Mouse (Mus musculus) embryonic facial prominence, embryonic 13.5 days (tissue): ENCODE data around the gene Ehhadh. TPM values are rescaled to one million over a fixed set of nuclear protein-coding genes. Genes with fewer than 3 reads are reported as not detected.
A peak's percentile ranks its signal among the peaks of the same experiment; 100 is the strongest.

Source experiments
- ATAC-seq: fragments of 200-750 bp; cut with Nextera tagmentation; 2 replicates; pipeline ENCODE4 v1.8.0; 2017; ENCODE audit warnings: low read depth; ENCODE audit not compliant: insufficient number of reproducible peaks, insufficient read depth, low FRiP score, low TSS enrichment
- H3K27ac ChIP-seq: fragments of 300-500 bp; sonication (generic); 2 replicates; pipeline ENCODE4 v1.5.1; 2015; ENCODE audit warnings: moderate library complexity, mild to moderate bottlenecking, inconsistent platforms
- H3K27me3 ChIP-seq: fragments of 300-500 bp; sonication (generic); 2 replicates; pipeline ENCODE4 v1.6.1; 2015; ENCODE audit warnings: mild to moderate bottlenecking, inconsistent platforms
- H3K36me3 ChIP-seq: fragments of 300-500 bp; sonication (generic); 2 replicates; pipeline ENCODE4 v1.6.1; 2015; ENCODE audit warnings: mild to moderate bottlenecking, inconsistent platforms
- H3K4me1 ChIP-seq: fragments of 300-500 bp; sonication (generic); 2 replicates; pipeline ENCODE4 v1.6.1; 2015; ENCODE audit warnings: inconsistent platforms
- H3K4me2 ChIP-seq: fragments of 300-500 bp; sonication (generic); 2 replicates; pipeline ENCODE4 v1.6.1; 2015; ENCODE audit warnings: moderate library complexity, mild to moderate bottlenecking, inconsistent platforms
- H3K4me3 ChIP-seq: fragments of 300-500 bp; sonication (generic); 2 replicates; pipeline ENCODE4 v1.5.1; 2015; ENCODE audit warnings: mild to moderate bottlenecking, inconsistent platforms
- H3K9ac ChIP-seq: fragments of 300-500 bp; sonication (generic); 2 replicates; pipeline ENCODE4 v1.6.1; 2015; ENCODE audit warnings: mild to moderate bottlenecking, inconsistent platforms
- H3K9me3 ChIP-seq: fragments of 300-500 bp; sonication (generic); 2 replicates; pipeline ENCODE4 v1.6.1; 2016; ENCODE audit warnings: inconsistent platforms
- WGBS: fragments of 180-500 bp; shearing (Covaris S2); methylation state at CpG from one replicate; pipeline ENCODE4 v1.1.7; 2015; ENCODE audit warnings: mixed read lengths; 5-methylcytosine and 5-hydroxymethylcytosine counted together
- polyA plus RNA-seq: library from polyadenylated mRNA; unstranded; fragments of >200 nt; fragmentation: Nextera tagmentation; extraction: Ambion mirVana; gene quantifications from 2 replicates; pipeline ENCODE4 v1.2.1, GENCODE M21; 2015

Ehhadh gene
- polyA plus RNA-seq: 2.3 and 2.4 TPM in 2 replicates

- Histone ChIP-seq H3K4me2 (peak within 1 kb of the TSS; percentile 83), H3K27ac (no peak within 1 kb of the TSS), H3K9me3 (no peaks in the 10 kb centered on the region)
These were observed at the start of gene Ehhadh for GRCm38 (mm10) chr16:21787516-21788353. TSS of gene Ehhadh (minus strand) at chr16:21787807.

DNA sequence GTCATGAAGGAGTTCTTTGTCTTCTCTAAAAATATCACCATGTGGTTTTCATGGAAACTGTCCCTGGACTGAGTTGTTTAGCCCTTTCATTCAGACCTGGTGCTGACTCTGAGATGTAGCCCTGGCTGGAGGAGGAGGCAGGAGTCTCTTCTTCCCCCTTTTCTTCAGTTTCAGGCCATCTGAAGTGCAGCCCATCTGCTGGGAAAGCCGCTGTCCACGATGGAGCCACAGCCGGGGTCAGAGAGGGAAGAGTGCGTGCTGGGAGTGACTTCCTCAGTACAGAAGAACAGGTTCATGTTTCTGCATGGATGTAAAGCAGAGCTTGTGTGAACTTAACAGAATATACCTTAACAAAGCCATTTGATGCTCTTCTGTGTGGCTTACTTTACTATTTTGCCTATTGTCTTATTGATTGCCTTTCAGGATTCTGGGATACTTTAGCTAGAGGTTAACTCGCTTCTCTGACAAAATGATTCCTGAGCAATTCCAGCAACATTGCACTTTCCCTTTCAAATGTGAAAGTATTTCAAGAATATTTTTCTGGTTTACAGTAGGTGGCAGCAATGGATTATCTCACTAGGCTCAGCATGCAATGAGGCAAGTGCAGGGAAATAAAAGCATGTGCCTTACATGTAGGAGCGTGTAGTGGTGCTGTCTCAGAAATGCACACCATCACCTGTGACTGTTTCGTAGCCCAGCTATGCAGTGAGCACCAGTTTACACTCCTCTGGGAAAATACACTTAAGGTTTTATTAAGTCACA is 48.9 kb upstream of the Ehhadh start:
- 0 out of 2 replicates have a peak overlapping the region, but pooled peaks have one; percentile 44 for H3K9ac ChIP-seq
- no peak for ATAC-seq
- WGBS: 30% methylated on average over 7 of the region's 7 CpGs
- H3K4me1 ChIP-seq: peaks cover 14% of the 10 kb centered on the region
- no peak overlapping the region for H3K4me3 ChIP-seq
- no peak overlapping the region for H3K27ac ChIP-seq
- no peaks in the 10 kb centered on the region for H3K36me3 ChIP-seq
- no peaks in the 10 kb centered on the region for H3K9me3 ChIP-seq
- no peaks in the 10 kb centered on the region for H3K27me3 ChIP-seq
- H3K4me2 ChIP-seq: no peak overlapping the region

More at GRCm38 (mm10) chr16:21787516-21788353, at the start of gene Ehhadh:
- H3K27me3 ChIP-seq: no peaks in the 10 kb centered on the region
- peak; percentile 78 for ATAC-seq
- 6% methylated on average over 28 of the region's 28 CpGs for WGBS
- peaks cover 3% of the 10 kb centered on the region; the same call in 1 of the 2 replicates for H3K4me1 ChIP-seq
- H3K9ac ChIP-seq: peak within 1 kb of the TSS; percentile 73
- H3K36me3 ChIP-seq: no peaks in the 10 kb centered on the region
- peak within 1 kb of the TSS; percentile 56 for H3K4me3 ChIP-seq

- no peak overlapping the region for H3K9ac ChIP-seq
- no peaks in the 10 kb centered on the region for H3K36me3 ChIP-seq
- 14% methylated on average over 7 of the region's 7 CpGs for WGBS
- H3K4me1 ChIP-seq: peaks cover 14% of the 10 kb centered on the region
- H3K9me3 ChIP-seq: no peaks in the 10 kb centered on the region
- ATAC-seq: no peak
- H3K4me3 ChIP-seq: no peak overlapping the region
- H3K27ac ChIP-seq: no peak overlapping the region
- H3K4me2 ChIP-seq: no peak overlapping the region
- H3K27me3 ChIP-seq: no peaks in the 10 kb centered on the region
These were observed 48.0 kb upstream of the Ehhadh start for GRCm38 (mm10) chr16:21835584-21835931.

DNA sequence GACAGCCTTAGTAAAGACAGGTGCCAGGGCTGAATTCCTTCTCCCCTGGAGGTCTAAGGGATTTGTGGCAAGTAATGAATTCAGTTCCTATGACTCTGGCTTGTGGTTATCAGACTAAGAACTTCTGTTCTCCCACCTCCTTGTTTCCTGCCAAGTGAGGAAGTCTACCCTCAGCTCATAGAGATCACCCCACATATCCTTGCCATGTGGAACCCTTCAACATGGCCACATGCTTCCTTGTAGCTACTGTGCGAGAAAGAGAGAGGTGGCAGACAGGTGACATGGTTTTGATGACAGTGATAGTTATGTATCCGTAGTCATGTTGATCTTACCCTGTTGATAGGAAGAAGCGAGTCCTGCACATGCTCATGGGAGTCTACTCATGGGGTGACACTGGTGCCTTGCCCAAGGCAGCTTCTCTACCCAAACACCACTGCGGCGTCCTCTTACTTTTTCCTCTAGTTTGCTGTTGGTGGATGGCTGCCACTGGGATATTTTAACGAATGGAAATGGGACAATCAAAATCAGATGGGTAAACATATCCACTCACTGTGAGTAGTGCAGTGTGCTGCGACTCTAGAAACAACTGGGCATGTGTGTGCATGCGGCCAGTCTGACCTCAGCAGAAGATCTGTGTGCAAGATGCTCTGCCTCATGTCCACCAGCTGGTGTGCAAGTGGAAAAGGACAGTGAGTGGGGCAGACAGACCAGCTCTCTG is 47.4 kb upstream of the Ehhadh start:
- Histone ChIP-seq H3K9me3 (no peaks in the 10 kb centered on the region), H3K27me3 (no peaks in the 10 kb centered on the region), H3K4me1 (peaks cover 14% of the 10 kb centered on the region), H3K36me3 (no peaks in the 10 kb centered on the region), H3K4me3 (no peak overlapping the region), H3K9ac (no peak overlapping the region), H3K4me2 (no peak overlapping the region), H3K27ac (no peak overlapping the region)
- WGBS: 53% methylated on average over 8 of the region's 8 CpGs
- no peak for ATAC-seq

- WGBS: 73% methylated on average over 10 of the region's 10 CpGs
- no peak overlapping the region for H3K27ac ChIP-seq
- H3K4me2 ChIP-seq: no peak overlapping the region
- ATAC-seq: no peak
- no peak overlapping the region for H3K9ac ChIP-seq
- H3K27me3 ChIP-seq: no peaks in the 10 kb centered on the region
- H3K9me3 ChIP-seq: no peaks in the 10 kb centered on the region
- peaks cover 17% of the 10 kb centered on the region for H3K4me1 ChIP-seq
- no peaks in the 10 kb centered on the region for H3K36me3 ChIP-seq
- no peak overlapping the region for H3K4me3 ChIP-seq
These were observed 46.4 kb upstream of the Ehhadh start for GRCm38 (mm10) chr16:21833970-21834369.

- Histone ChIP-seq H3K36me3 (no peaks in the 10 kb centered on the region), H3K27ac (no peak overlapping the region), H3K4me1 (peaks cover 18% of the 10 kb centered on the region), H3K9ac (no peak overlapping the region), H3K4me2 (no peak overlapping the region), H3K9me3 (no peaks in the 10 kb centered on the region), H3K4me3 (no peak overlapping the region), H3K27me3 (no peaks in the 10 kb centered on the region)
- no peak for ATAC-seq
- 74% methylated on average over 1 of the region's 1 CpGs for whole genome bisulfite sequencing
These were observed 45.9 kb upstream of the Ehhadh start for GRCm38 (mm10) chr16:21833469-21833868.

DNA sequence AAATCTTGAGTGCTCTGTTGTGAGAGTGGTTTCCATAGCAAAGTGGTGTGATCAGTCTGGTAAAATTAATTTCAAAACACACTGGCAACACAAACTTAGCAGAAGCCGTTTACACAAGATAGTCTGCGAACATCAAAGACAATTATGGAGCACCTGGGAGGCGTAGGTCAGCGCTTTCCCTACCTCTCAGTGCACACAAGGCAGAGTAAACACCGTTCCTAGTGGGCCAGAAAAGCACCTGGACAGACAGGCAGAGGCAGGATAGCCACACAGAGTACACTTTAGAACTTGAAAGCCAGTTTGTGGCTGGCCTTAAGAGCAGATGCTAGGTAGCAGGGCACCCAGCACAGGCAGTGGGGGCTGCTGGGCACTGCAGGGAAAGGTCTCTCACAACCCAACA is 44.2 kb upstream of the Ehhadh start:
- H3K4me1 ChIP-seq: peaks cover 24% of the 10 kb centered on the region
- no peak overlapping the region for H3K4me2 ChIP-seq
- no peak for ATAC-seq
- H3K36me3 ChIP-seq: no peaks in the 10 kb centered on the region
- WGBS: 72% methylated on average over 5 of the region's 5 CpGs
- H3K9me3 ChIP-seq: no peaks in the 10 kb centered on the region
- H3K4me3 ChIP-seq: no peak overlapping the region
- H3K27me3 ChIP-seq: no peaks in the 10 kb centered on the region
- no peak overlapping the region for H3K27ac ChIP-seq
- H3K9ac ChIP-seq: no peak overlapping the region

DNA sequence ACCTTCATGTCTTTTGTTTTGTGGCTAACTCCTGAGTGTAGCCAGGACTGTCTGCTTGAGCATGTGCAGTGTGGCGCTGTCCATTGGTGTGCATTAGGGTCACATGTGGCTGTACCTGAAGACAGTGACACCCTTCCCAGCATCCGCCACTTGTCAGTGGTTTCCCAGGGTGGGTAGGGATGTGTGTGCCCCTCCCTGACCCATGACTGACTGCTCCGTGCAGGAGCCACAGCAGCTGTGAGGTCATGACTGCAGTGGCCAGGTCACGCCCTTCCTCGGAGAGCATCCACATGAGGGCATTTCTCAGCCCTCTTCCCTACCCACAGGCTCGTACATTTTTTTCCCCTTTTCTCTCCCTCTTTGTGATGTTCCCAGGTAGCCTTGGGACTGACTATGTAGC is 43.2 kb upstream of the Ehhadh start:
- WGBS: 46% methylated on average over 6 of the region's 6 CpGs
- Histone ChIP-seq H3K27ac (no peak overlapping the region), H3K4me1 (peaks cover 23% of the 10 kb centered on the region), H3K4me2 (no peak overlapping the region), H3K9me3 (no peaks in the 10 kb centered on the region), H3K9ac (no peak overlapping the region), H3K27me3 (no peaks in the 10 kb centered on the region), H3K36me3 (no peaks in the 10 kb centered on the region), H3K4me3 (no peak overlapping the region)
- no peak for ATAC-seq

GRCm38 (mm10) chr16:21829711-21830110 is 42.1 kb upstream of the Ehhadh start:
- Histone ChIP-seq H3K4me2 (no peak overlapping the region), H3K36me3 (no peaks in the 10 kb centered on the region), H3K9me3 (no peaks in the 10 kb centered on the region), H3K27ac (no peak overlapping the region), H3K9ac (no peak overlapping the region), H3K4me3 (no peak overlapping the region), H3K4me1 (peaks cover 14% of the 10 kb centered on the region), H3K27me3 (no peaks in the 10 kb centered on the region)
- ATAC-seq: no peak
- 38% methylated on average over 5 of the region's 5 CpGs for WGBS

DNA sequence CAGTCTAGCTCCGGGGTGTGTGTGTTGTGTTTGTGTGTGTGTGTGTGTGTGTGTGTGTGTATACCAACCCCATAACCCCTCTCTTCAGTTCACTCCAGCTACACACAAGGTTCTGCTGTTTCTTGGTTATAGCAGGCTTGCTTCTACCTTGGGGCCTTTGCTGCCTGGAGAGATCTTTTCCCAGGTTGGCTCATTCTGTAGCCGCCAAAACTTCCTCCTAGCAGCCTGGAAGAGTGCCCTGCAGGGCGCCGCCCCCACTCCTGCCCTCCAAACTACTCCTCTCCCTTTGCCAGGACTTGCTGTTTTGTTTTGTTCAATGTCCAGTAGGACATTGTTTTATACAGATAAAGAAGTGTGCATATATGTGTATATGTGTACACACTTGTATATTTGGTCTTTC is 40.0 kb upstream of the Ehhadh start:
- Histone ChIP-seq H3K4me2 (no peak overlapping the region), H3K27ac (peak overlapping the region; percentile 45; the same call in 1 of the 2 replicates), H3K4me1 (peaks cover 13% of the 10 kb centered on the region), H3K9ac (no peak overlapping the region), H3K36me3 (no peaks in the 10 kb centered on the region), H3K27me3 (no peaks in the 10 kb centered on the region), H3K4me3 (no peak overlapping the region), H3K9me3 (no peaks in the 10 kb centered on the region)
- ATAC-seq: no peak
- WGBS: 78% methylated on average over 4 of the region's 4 CpGs

- Histone ChIP-seq H3K9ac (no peak overlapping the region), H3K27ac (no peak overlapping the region), H3K4me3 (no peak overlapping the region), H3K9me3 (no peaks in the 10 kb centered on the region), H3K4me2 (no peak overlapping the region), H3K36me3 (no peaks in the 10 kb centered on the region), H3K27me3 (no peaks in the 10 kb centered on the region), H3K4me1 (peaks cover 13% of the 10 kb centered on the region)
- ATAC-seq: no peak
- WGBS: 51% methylated on average over 4 of the region's 4 CpGs
These were observed 39.5 kb upstream of the Ehhadh start for GRCm38 (mm10) chr16:21827153-21827552.
